Mouse (Mus musculus): ENCODE data around the gene Lrrc26. TPM values are rescaled to one million over a fixed set of nuclear protein-coding genes. Genes with fewer than 3 reads are reported as not detected.

The Lrrc26 gene
- polyA plus RNA-seq (2015; fragmentation: Nextera tagmentation; extraction: Ambion mirVana): 5.5 and 6.6 TPM in 2 replicates

GRCm38 (mm10) chr2:25289651-25290050 lies at the start of gene Lrrc26:
Gene Lrrc26, plus strand, starts transcription at chr2:25289915.
- H3K27ac ChIP-seq (ENCODE audit: low read depth, low read length): no peak within 1 kb of the TSS; the same call in 1 of the 2 replicates
- TF ChIP-seq CTCF (IDR thresholded peaks at IDR 0.05; ENCODE audit: low read depth): no peak
- H3K36me3 ChIP-seq (ENCODE audit: control insufficient read depth, insufficient read depth): peaks cover 8% of the 10 kb centered on the region; the same call in 1 of the 2 replicates
- peak within 1 kb of the TSS; percentile 75 for H3K4me2 ChIP-seq (replicated peaks; ENCODE audit: low read depth)
- H3K9me3 ChIP-seq (ENCODE audit: control insufficient read depth): no peaks in the 10 kb centered on the region
- WGBS: 8% methylated on average over 11 of the region's 11 CpGs
- 0 out of 2 replicates have a peak within 1 kb of the TSS, but pooled peaks have one; percentile 17 for H3K9ac ChIP-seq (ENCODE audit: low read depth, low read length)
- peaks cover 46% of the 10 kb centered on the region for H3K27me3 ChIP-seq (replicated peaks; ENCODE audit: control insufficient read depth, insufficient read depth, low read length)
- peaks cover 19% of the 10 kb centered on the region; the same call in 1 of the 2 replicates for H3K4me1 ChIP-seq (replicated peaks; ENCODE audit: control insufficient read depth, insufficient read depth, low read length)
- H3K4me3 ChIP-seq (ENCODE audit: low read depth, low read length): peak within 1 kb of the TSS; percentile 42
- no peak for ATAC-seq

DNA sequence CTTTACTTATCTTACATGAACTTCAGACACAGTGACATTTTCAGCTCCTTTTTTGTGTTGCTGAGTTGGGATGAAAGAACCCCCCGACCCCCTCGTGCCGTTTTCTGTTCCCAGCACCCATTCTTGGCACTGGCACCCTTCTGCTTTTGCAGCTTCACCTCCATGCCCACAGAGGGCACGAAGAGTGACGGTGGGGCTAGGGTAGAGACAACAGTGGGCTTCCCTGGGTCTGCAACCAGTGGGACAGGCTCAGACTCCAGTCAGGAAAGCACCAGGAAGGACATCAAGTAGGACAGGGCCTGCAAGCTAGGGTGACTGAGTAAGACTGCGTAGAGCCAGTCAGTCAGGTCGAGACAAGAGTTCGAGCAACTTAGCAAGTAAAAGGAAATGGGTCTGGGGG lies 49.4 kb upstream of the Lrrc26 start:
- no peak for TF ChIP-seq CTCF (IDR thresholded peaks at IDR 0.05; ENCODE audit: low read depth)

GRCm38 (mm10) chr2:25240723-25241437 lies 48.8 kb upstream of the Lrrc26 start:
- peak; percentile 61 for ATAC-seq
- Histone ChIP-seq H3K27me3 (replicated peaks; ENCODE audit: control insufficient read depth, insufficient read depth, low read length) (0 out of 2 replicates have a peak, but pooled peaks cover 3% of the 10 kb centered on the region), H3K27ac (ENCODE audit: low read depth, low read length) (peak overlapping the region; percentile 55), H3K9me3 (ENCODE audit: control insufficient read depth) (no peaks in the 10 kb centered on the region), H3K4me3 (ENCODE audit: low read depth, low read length) (peak overlapping the region; percentile 49), H3K4me1 (replicated peaks; ENCODE audit: control insufficient read depth, insufficient read depth, low read length) (peaks cover 9% of the 10 kb centered on the region), H3K9ac (ENCODE audit: low read depth, low read length) (peak overlapping the region; percentile 13; the same call in 1 of the 2 replicates), H3K36me3 (ENCODE audit: control insufficient read depth, insufficient read depth) (no peaks in the 10 kb centered on the region; the same call in 1 of the 2 replicates), H3K4me2 (replicated peaks; ENCODE audit: low read depth) (peak overlapping the region; percentile 93)
- under 1% methylated on average over 29 of the region's 29 CpGs for WGBS
- no peak for TF ChIP-seq CTCF (IDR thresholded peaks at IDR 0.05; ENCODE audit: low read depth)

More for the DNA sequence above, 49.4 kb upstream of the Lrrc26 start:
- ATAC-seq: no peak
- no peaks in the 10 kb centered on the region for H3K36me3 ChIP-seq (ENCODE audit: control insufficient read depth, insufficient read depth)
- peak overlapping the region; percentile 55 for H3K27ac ChIP-seq (ENCODE audit: low read depth, low read length)
- H3K4me3 ChIP-seq (ENCODE audit: low read depth, low read length): no peak overlapping the region
- H3K9ac ChIP-seq (ENCODE audit: low read depth, low read length): peak overlapping the region; percentile 13; the same call in 1 of the 2 replicates
- peak overlapping the region; percentile 93 for H3K4me2 ChIP-seq (replicated peaks; ENCODE audit: low read depth)
- 0 out of 2 replicates have a peak, but pooled peaks cover 3% of the 10 kb centered on the region for H3K27me3 ChIP-seq (replicated peaks; ENCODE audit: control insufficient read depth, insufficient read depth, low read length)
- H3K9me3 ChIP-seq (ENCODE audit: control insufficient read depth): no peaks in the 10 kb centered on the region
- peaks cover 12% of the 10 kb centered on the region for H3K4me1 ChIP-seq (replicated peaks; ENCODE audit: control insufficient read depth, insufficient read depth, low read length)
- WGBS: 53% methylated on average over 8 of the region's 8 CpGs

DNA sequence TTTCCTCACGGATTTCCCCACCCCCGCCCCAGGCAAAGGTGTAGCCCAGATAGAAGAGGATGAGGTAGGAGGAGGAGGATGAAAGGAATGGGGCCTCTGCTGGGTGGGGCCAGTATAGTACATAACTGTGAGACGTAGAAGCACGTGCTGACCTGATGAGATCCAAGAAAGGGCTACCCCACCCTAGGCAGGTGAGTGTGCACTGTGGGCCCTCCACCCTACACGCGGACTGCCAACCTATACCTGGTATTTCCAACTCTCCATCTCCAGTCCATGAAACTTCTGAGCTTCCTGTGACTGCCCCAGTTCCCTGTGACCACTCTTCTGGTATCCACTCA lies 48.3 kb upstream of the Lrrc26 start:
- 10% methylated on average over 6 of the region's 6 CpGs for WGBS
- peak; percentile 67 for ATAC-seq

GRCm38 (mm10) chr2:25242101-25242506 lies 47.6 kb upstream of the Lrrc26 start, which contains the start of the genes Rnf208 and Cysrt1:
Gene Rnf208, plus strand, starts transcription at chr2:25242255.
Gene Cysrt1, minus strand, starts transcription at chr2:25242452.
- H3K9me3 ChIP-seq (ENCODE audit: control insufficient read depth): no peaks in the 10 kb centered on the region
- 0 out of 2 replicates have a peak, but pooled peaks cover 3% of the 10 kb centered on the region for H3K27me3 ChIP-seq (replicated peaks; ENCODE audit: control insufficient read depth, insufficient read depth, low read length)
- H3K9ac ChIP-seq (ENCODE audit: low read depth, low read length): peak within 1 kb of the TSS; percentile 75
- H3K4me2 ChIP-seq (replicated peaks; ENCODE audit: low read depth): peak within 1 kb of the TSS; percentile 93
- TF ChIP-seq CTCF (IDR thresholded peaks at IDR 0.05; ENCODE audit: low read depth): no peak
- H3K27ac ChIP-seq (ENCODE audit: low read depth, low read length): peak within 1 kb of the TSS; percentile 74
- H3K4me3 ChIP-seq (ENCODE audit: low read depth, low read length): peak within 1 kb of the TSS; percentile 49
- peaks cover 9% of the 10 kb centered on the region; the same call in 1 of the 2 replicates for H3K4me1 ChIP-seq (replicated peaks; ENCODE audit: control insufficient read depth, insufficient read depth, low read length)
- WGBS: under 1% methylated on average over 50 of the region's 59 CpGs
- ATAC-seq: no peak
- peaks cover under 1% of the 10 kb centered on the region; the same call in 1 of the 2 replicates for H3K36me3 ChIP-seq (ENCODE audit: control insufficient read depth, insufficient read depth)

More for the DNA sequence above, 48.3 kb upstream of the Lrrc26 start:
- Histone ChIP-seq H3K9ac (ENCODE audit: low read depth, low read length) (no peak overlapping the region), H3K4me2 (replicated peaks; ENCODE audit: low read depth) (peak overlapping the region; percentile 93), H3K27ac (ENCODE audit: low read depth, low read length) (peak overlapping the region; percentile 74), H3K4me1 (replicated peaks; ENCODE audit: control insufficient read depth, insufficient read depth, low read length) (peaks cover 9% of the 10 kb centered on the region; the same call in 1 of the 2 replicates), H3K4me3 (ENCODE audit: low read depth, low read length) (peak overlapping the region; percentile 49; the same call in 1 of the 2 replicates), H3K36me3 (ENCODE audit: control insufficient read depth, insufficient read depth) (no peaks in the 10 kb centered on the region; the same call in 1 of the 2 replicates), H3K9me3 (ENCODE audit: control insufficient read depth) (no peaks in the 10 kb centered on the region), H3K27me3 (replicated peaks; ENCODE audit: control insufficient read depth, insufficient read depth, low read length) (0 out of 2 replicates have a peak, but pooled peaks cover 3% of the 10 kb centered on the region)
- no peak for TF ChIP-seq CTCF (IDR thresholded peaks at IDR 0.05; ENCODE audit: low read depth)

- H3K4me2 ChIP-seq (replicated peaks; ENCODE audit: low read depth): peak overlapping the region; percentile 93
These were observed 46.4 kb upstream of the Lrrc26 start for GRCm38 (mm10) chr2:25243342-25243741.

More at GRCm38 (mm10) chr2:25243342-25243741, 46.4 kb upstream of the Lrrc26 start:
- Histone ChIP-seq H3K9me3 (ENCODE audit: control insufficient read depth) (no peaks in the 10 kb centered on the region), H3K4me1 (replicated peaks; ENCODE audit: control insufficient read depth, insufficient read depth, low read length) (peaks cover 9% of the 10 kb centered on the region; the same call in 1 of the 2 replicates), H3K36me3 (ENCODE audit: control insufficient read depth, insufficient read depth) (peaks cover 12% of the 10 kb centered on the region; the same call in 1 of the 2 replicates), H3K27me3 (replicated peaks; ENCODE audit: control insufficient read depth, insufficient read depth, low read length) (0 out of 2 replicates have a peak, but pooled peaks cover 3% of the 10 kb centered on the region), H3K4me3 (ENCODE audit: low read depth, low read length) (no peak overlapping the region), H3K9ac (ENCODE audit: low read depth, low read length) (no peak overlapping the region), H3K27ac (ENCODE audit: low read depth, low read length) (0 out of 2 replicates have a peak overlapping the region, but pooled peaks have one; percentile 74)
- no peak for TF ChIP-seq CTCF (IDR thresholded peaks at IDR 0.05; ENCODE audit: low read depth)
- ATAC-seq: no peak
- 79% methylated on average over 8 of the region's 8 CpGs for WGBS
